Mouse (Mus musculus): Measurements from ENCODE around the gene Mapk10.
"Not testable (repeated sequence)": the region's sequence is repeated elsewhere in the genome, so short reads cannot be mapped to it uniquely, and the experiment has no call there.

The Mapk10 gene

DNA sequence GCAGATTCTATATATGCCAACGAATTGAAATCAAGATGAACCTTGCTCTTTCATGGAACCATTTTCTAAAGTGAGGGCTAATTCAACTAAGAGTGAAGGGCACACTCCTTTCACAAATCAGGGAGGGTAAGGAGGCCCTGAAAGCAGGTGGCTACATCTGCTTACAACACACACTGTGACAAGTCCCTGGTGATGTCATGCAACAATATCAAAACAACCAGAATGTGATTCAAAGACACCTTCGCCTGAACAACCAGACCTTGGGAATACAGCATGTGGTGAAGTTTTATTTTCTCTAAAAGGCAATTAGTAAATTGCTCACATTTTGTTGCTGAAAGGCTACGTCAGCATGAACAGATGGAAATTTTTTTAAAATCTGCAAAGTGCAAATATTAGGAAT lies 258.2 kb downstream of the Mapk10 start:
- DNase-seq (ENCODE audit: low spot score) = no peak

DNA sequence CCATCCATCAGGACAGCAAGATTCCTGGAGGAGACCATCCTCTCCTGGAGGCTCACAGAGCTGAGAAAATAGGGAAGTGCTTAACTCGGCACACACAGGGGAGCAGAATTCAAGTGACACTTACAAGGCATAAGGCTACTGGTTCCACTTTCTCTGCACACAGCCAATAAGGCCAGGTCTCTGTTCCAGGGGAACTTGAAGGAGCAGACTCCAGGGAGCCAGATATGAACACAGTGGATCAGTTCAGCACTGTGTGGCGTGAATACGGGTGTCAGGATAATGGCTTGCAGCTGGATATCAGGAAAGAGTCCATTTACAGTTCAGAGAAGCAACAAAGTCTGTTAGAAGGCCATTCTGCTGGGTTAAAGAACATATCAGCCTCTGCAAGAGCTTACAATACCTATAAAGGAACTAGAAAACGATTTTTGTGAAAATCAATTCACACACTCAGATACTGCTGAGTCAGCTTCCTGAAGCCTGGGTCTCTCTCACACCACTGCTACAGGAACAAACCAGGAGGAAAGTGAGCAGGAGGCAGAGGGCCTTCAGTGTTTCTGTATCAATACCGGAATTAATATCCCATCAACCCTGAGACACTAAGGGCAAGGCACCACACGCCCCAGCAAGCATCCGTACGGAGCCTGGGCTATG lies 263.9 kb downstream of the Mapk10 start:
- DNase-seq (ENCODE audit: low spot score) = peak; percentile 17

DNA sequence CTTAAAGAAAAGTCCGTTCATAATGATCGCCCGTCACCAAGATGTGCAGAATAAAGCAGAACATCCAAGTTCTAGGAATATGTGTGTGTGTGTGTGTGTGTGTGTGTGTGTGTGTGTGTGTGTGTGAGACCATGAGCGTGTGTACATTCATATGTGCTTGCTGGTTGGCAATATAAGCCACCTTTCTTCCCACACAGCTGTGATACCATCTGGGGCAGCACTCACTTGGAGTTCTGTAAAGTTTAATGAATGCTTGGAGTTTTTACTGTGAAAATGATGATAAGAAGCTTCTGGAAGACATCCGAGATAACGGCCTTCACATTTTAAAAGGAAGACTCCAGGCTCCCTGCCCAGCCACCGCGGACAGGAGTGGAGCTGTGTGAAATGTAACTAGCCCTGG lies 264.5 kb downstream of the Mapk10 start:
- no peak for DNase-seq (ENCODE audit: low spot score)

DNA sequence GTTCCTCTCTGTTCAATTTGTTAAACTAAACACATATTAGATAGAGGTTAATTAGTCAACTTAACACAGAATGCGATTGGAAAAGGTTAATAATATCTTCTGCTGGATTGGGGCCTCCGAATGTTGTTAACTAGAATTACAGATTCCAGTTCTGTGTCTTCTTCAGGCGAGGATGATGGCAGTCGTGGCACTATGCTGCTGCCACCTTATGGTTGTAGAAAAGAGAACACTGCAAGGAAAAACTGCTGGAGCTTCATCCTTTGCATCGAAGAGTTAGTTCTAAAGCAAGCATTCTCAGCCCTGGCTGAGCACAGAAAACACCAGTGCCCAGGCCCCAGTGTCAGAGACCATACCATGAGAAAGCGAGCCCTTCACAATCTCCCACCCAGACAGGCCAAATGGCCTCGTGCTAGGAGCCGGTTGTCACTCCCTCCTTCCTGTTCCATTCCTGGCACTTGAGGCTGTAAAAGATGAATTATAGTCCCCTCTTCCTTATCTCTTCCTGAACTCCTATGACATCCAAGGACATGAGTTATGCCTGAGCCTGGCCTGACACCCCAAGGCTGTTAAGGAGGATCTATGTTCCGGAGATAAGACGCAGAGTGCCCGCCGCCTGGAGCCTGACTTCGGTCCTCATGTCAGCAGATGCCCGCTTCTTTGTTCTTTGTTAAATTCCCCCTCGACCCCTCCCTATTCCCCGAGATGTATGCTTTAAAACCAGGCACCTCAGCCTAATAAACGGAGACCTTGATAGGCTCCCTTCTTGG lies 267.1 kb downstream of the Mapk10 start:
- not testable (repeated sequence) for DNase-seq (ENCODE audit: low spot score)

DNA sequence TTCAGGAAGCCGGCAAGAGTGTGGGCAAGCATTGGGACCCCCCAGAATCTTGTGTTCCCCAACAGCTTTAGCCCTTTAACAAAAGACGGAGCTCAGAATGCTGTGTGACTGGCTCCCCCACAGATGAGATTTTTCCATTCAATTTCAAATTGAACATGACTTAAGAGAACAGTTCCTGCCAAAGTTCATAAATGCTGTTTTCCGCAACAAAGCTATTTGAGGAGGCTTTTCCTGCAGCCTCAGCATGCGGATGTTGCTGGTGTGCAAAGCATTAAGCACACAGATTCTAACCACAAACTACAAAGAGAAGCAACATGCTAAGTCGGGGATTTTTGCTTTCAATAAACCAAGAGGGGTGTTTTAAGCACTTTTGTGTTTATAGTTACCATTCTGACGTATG lies 281.0 kb downstream of the Mapk10 start:
- DNase-seq (ENCODE audit: low spot score) = no peak

DNA sequence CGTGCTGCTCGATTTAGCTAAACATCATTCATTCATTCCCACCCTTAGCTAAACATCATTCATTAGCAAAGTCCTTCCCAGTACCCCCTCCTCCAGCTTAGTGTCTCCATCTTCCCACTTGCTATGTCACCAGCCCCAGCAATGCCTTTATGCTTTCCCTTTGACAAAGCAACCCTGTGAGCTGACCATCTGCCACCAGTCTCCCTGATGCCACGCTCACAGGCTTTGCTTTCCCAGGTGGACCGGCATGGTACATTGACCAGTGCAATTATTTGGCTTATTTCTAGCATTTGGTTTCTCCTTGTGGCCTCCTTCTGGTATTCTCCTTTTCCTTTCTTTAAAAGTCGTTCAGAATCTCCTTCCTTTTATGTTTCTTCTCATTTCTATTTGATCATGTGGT lies 284.3 kb downstream of the Mapk10 start:
- DNase-seq (ENCODE audit: low spot score) = no peak

DNA sequence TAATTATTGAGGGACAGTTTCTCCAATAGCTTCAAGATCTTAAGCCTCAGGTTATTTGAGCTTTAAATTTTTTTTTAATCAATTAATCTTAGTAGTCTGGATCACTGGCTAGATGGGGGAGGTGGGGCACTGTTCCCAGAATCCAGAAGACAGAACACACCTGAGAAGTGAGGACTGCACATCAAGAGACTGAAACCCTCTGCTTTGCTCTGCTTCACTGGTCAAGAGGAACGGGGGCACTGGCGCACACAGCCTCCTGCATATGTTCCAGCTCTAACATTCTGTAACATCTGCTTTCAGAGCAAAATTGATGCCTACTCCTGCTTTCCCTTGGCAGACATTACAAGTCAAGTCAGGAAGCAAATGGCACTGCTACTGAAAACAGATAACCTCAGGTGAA lies 290.9 kb downstream of the Mapk10 start:
- no peak for DNase-seq (ENCODE audit: low spot score)

DNA sequence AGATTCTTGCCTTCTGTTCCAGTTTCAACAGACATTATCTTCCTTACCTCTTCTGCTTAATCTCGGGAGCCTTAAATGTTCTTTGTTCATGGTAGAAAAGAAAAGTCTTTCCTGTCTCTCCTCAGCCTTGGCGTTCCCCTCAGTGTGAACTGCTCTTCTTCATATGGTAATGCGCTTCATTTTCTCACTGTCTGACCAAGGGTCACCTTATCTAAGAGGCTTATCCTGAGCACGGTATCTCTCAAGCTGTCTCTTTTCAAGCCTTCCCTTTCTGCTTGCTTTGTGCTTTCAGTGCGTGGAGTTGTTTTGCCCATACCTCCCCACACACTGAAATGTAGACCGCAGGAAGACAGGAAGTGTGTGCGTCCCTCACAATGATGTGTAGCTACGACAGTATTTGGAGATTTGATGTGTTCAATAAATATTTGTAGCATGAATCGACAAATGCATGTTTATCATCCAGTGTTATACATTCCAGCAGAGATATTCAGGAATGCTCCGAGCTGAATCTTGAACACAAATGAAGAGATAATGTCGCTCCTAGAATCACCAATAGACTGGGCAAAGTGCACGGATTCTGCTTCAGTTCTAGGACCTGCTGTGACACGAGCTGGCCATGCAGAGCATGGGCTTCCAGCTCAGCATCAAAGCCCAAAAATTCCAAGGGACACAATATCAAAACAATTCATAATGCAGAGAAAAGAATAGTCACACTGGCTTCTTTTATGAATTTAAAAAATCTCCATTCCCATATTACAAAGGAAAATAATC lies 305.5 kb downstream of the Mapk10 start:
- no peak for DNase-seq (ENCODE audit: low spot score)

DNA sequence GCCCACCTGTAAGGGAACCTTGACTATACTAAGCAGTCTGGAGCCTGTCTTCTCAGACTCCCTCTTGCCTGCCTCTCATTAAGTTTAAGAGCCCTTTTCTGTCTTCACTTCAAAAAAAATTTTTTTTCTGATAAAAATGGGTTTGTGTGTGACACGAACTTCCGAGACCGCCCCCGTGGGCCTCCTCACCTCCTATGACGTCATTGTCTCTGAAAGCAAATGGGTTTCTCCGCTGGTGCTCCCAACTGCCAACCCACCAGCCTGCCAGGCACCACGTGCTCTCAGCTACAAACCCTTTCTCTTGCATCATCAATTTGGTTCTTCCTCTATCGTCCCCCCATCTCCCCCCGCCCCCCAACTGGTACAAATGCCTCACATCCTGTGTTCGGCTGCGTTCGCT lies 307.1 kb downstream of the Mapk10 start:
- DNase-seq (ENCODE audit: low spot score) = no peak

DNA sequence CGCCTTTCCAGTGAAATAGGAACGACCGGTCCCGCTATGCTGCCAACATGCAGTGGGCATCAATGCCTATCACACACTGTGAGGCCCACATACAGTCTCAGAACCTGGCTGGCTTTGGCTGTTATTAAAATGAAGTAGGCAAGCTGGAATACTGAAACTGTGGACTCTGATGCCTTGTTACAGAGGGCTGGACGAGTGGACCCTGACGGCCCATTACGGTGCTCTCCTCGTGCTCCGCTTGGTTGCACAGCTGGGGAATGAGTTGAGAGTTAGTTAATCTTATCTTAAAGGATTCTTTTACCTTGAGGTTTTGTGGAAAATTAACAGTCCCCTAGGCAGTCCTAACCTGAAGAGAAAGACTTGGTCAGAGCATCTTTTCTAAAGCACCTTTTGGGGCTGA lies 307.6 kb downstream of the Mapk10 start:
- no peak for DNase-seq (ENCODE audit: low spot score)

DNA sequence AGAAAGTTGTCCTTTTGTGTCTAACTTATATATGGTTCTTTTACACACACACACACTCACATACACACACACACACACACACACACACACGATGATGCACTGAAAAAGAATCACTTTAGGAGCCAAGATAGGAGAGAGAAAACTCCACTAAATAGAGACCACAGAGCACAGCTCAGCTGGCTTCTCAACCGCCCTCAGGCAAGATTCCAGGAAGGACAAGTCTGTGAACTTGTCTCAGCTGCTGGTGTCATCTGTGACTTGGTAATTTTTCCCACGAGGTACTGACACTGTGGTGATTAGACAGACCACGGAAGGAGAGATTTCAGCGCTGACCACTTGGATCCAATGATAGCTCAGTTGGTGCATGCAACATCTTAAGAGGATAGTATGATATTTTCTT lies 310.0 kb downstream of the Mapk10 start:
- no peak for DNase-seq (ENCODE audit: low spot score)

DNA sequence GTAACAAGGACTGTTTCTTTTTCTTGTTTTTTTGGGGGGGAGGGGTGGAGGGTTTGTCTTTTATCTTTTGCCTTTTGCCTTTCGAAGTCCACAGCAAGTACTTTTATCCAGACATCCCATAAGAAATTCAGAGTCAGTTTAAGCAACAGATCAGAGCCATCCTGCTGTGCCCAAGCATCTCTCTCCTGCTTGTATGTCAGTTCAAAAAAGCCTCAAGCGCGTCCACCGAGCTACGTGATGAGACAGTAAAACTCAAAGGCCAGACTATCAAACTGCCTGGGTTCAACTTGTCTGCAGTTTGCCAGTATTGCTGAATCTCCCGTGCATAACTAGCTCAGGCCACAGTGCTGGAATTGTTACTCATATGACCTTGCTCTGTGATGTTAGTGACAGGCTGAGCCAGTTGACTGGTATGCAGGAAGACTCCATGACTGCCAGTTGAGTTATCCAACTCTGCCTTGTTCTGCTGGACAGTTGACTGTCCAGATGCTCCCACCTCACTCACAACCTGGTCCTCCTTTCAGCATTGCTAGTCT lies 311.4 kb downstream of the Mapk10 start:
- DNase-seq (ENCODE audit: low spot score) = no peak

DNA sequence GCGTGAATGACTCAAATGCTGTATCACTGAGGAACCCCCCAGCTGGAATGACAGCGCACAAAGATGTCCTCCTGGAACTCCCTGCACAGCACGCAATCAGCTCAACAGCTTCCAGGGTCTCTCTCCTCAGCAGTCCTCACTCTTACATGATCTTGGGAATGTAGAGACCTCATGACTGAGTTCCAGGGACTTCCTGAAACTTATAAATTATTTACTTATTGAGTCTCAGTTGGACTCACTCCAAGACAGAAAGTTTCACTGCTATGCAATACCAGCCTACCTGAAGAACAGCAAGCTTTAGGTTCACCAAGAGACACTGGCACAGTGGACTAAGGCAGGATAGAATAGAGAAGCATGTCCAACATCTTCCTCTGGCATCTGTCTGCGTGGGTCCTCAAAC lies 312.8 kb downstream of the Mapk10 start:
- no peak for DNase-seq (ENCODE audit: low spot score)

DNA sequence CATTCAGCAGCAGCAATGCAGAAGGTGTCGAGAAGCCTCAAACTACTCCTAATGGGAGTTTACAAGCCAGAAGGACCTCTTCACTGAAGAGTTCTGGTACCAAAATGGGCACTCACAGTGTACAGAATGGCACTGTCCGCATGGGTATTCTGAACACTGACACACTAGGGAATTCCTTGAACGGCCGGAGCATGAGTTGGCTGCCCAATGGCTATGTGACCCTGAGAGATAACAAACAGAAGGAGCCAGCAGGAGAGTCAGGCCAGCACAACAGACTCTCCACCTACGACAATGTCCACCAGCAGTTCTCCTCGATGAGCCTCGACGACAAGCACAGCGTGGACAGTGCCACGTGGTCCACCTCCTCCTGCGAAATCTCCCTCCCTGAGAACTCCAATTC lies 318.9 kb downstream of the Mapk10 start:
- DNase-seq (ENCODE audit: low spot score) = no peak

DNA sequence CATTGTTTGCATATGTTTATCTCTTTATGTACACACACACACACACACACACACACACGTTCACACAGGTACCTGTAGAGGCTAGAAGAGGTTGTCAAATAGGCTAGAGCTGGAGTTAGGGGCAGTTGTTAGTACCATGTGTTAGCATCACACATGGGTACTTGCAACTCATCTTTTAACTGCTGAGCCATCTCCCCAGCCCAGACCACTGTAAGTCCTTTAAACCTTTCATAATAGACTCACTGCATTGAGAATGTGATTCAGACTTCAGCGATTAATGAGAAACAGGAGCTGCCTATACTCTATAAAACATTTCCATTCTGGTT lies 322.0 kb downstream of the Mapk10 start:
- DNase-seq (ENCODE audit: low spot score) = no peak

DNA sequence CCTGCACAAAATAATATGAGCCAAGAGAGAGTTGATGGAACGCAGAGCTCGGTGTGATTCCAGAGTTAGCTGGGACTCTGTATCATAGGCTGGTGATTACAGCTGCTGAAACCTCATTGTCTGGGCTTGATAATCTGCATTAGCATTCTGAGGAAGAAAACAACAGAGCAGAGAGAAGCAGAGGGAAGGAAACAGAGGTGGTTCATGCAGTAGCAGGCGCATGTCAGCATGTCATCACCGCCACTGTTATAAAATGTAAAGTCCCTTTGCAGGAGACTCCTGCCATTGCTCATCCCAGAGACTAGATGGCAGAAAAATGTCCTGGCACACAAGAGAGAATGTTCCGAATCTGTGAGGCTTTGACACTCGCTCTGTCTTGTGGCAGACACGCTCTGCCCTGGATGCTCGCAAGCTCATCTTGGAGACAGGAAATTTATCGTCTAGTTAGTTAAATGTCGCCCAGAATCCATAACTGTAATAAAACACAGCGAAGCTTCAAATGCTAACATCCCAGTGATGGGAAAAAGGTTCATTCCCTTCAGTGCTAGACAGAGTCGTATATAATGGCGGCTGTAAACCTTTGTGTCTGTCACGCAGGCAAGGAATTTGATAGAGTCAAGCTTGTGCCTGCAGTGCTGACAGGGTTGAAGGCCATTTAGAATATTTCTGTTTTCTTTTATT lies 322.5 kb downstream of the Mapk10 start:
- DNase-seq (ENCODE audit: low spot score) = no peak

DNA sequence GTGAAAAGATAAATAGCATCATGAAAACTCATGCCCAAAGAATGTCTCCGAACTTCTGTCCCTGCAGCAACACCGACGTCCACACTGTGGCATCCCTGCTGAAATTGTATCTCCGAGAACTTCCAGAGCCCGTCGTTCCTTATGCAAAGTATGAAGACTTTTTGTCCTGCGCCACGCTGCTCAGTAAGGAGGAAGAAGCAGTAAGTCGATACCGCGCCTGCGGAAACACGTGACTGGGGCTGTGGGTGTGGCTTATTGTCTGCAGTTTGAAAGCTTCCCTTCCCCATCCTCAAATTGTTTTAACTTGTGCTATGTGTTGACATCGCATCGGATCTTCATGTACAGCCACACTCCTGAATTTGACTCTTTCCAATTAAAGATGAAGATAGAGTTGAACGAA lies 335.5 kb downstream of the Mapk10 start:
- DNase-seq (ENCODE audit: low spot score) = no peak

DNA sequence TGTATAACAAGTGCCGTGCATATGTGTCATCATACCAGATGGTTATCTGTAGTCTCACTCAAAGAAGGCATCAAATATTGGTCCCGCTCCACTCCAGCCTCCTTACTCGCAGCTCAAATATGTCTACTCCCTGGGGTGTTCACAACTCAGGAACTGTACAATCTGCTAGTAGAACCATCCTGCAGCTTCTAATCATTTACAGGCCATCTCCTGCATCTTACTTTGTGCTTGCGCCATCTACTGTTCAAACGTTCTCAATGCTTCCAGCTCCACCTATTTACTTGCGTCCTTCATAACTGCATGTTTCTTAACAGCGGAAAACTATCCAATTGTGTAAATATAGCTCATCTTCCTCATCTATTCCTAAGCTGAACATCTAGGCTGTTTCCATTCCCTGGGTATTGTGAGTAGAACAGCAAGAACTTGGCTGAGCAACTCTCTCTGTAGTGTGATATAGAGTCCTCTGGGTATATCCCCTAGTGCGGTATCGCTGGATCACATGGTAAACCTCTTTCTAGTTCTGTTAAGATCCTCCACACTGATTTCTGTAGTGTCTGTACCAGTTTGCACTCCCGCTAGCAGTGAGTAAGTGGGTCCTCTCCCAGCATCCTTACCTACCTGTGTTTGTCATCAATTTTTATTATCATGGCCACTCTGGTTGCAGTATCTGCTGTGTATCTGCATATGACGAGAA lies 336.4 kb downstream of the Mapk10 start:
- DNase-seq (ENCODE audit: low spot score) = peak; percentile 88

DNA sequence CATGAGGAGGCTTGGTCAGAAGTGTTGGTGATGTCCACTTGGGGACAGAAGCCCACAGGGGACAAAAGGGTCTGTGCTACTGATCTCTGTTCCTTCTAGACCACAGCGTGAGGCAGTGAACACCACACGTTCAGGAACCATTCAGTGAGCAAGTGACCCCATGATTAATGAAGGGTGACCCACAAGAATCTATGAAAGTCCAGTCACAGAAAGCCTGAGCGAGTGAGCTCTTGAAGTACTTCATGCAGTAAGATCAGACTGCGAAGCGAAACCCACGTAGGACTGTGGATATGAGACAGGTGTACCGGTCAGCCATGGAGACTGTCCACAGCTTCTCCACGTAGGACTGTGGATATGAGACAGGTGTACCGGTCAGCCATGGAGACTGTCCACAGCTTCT lies 338.1 kb downstream of the Mapk10 start:
- not testable (repeated sequence) for DNase-seq (ENCODE audit: low spot score)

DNA sequence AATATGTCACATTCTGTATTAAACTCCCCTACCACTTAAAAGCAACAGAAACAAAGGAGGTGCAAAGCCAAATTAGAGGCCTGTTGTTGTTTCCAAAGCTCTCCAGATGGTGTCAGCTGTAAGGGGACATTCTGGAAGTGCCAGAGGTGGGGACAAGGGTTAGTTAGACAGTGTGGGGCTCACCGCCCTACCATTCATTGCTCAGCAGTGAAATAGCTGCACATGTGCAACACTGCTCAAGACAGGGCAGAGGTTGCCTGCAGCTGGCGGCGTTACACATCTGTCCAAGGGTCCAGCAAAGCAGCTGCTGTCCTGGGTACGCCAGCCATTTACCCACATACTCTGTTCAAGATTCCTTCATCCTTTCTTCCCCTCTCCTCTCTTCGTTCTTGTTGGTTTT lies 342.9 kb downstream of the Mapk10 start:
- DNase-seq (ENCODE audit: low spot score) = no peak

DNA sequence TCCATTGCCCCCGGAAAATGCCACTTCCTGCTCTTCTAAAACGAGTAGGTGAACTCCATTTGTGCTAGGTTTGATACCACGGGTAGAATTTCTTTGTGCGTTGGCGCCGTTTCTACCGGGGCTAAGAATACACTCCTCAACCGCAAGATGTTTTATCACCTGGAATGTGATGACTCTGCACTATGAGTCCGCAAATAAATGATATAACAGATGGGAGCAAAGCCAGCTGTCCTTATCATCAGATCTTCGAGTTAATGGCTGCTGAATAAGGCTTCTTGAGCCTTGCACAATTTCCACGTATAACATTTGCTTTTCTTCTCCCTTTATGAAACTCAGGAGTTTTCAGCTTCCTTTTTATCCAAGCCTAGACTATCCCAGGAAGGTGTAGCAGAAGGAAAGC lies 351.4 kb downstream of the Mapk10 start:
- DNase-seq (ENCODE audit: low spot score) = no peak

DNA sequence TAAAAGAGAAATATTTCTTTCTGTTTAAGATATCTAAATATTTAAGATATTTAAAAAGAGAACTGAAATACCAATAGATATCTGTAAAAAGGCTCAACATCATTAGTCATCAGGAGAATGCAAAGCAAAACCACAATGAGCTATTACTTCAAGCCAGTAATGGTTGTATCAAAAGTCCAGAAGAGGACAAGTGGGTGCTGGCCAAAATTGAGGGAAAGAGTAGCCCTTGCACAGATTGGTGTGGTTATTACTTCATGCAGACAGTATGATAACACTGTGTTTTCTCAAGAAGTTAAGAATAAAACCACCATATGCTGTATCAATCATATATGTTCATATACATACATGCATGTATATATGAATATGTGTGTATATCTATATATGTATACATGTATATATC lies 353.1 kb downstream of the Mapk10 start:
- DNase-seq (ENCODE audit: low spot score) = no peak
